Mouse (Mus musculus): ENCODE data around the gene Ntn5. TPM values are rescaled to one million over a fixed set of nuclear protein-coding genes. Genes with fewer than 3 reads are reported as not detected.

Ntn5 gene
- total RNA-seq, 2 experiments from 2014 or later = 0.15 TPM; not detected in 1

- intact Hi-C loops (cut with DNase I) = no loop called here
- DNase-seq = no peak
Measured at GRCm38 (mm10) chr7:45721234-45721571, 37.4 kb downstream of the Ntn5 start.

- no peak for DNase-seq
- intact Hi-C loops (cut with DNase I) = no loop called here
Measured at GRCm38 (mm10) chr7:45721642-45722347, 38.0 kb downstream of the Ntn5 start.

- intact Hi-C loops (cut with DNase I) = no loop called here
- no peak for DNase-seq
Measured at GRCm38 (mm10) chr7:45722348-45722713, 38.5 kb downstream of the Ntn5 start.

- intact Hi-C loops (cut with DNase I) = no loop called here
- no peak for DNase-seq
Measured at GRCm38 (mm10) chr7:45723301-45723700, 39.5 kb downstream of the Ntn5 start.

- intact Hi-C loops (cut with DNase I) = no loop called here
- no peak for DNase-seq
Measured at GRCm38 (mm10) chr7:45723781-45724180, 40.0 kb downstream of the Ntn5 start.

- intact Hi-C loops (cut with DNase I) = no loop called here
- DNase-seq = no peak
Measured at GRCm38 (mm10) chr7:45725151-45725550, 41.3 kb downstream of the Ntn5 start.

GRCm38 (mm10) chr7:45725713-45726112, 41.9 kb downstream of the Ntn5 start, which contains the start of gene Spaca4:
Gene Spaca4, minus strand, starts transcription at chr7:45725813.
- no peak for DNase-seq
- intact Hi-C loops (cut with DNase I) = no loop called here

- no peak for DNase-seq
- intact Hi-C loops (cut with DNase I) = no loop called here
Measured at GRCm38 (mm10) chr7:45726419-45726818, 42.6 kb downstream of the Ntn5 start.

GRCm38 (mm10) chr7:45727625-45728024, 43.8 kb downstream of the Ntn5 start:
- intact Hi-C loops (cut with DNase I) = no loop called here
- DNase-seq = no peak

- peak in 1 of 2 experiments; percentile 53 for DNase-seq
Measured at GRCm38 (mm10) chr7:45730727-45731431, 47.1 kb downstream of the Ntn5 start.

GRCm38 (mm10) chr7:45733477-45733876, 49.7 kb downstream of the Ntn5 start:
- DNase-seq = no peak
- intact Hi-C loops (cut with DNase I) = no loop called here

More at GRCm38 (mm10) chr7:45730727-45731431, 47.1 kb downstream of the Ntn5 start:
- intact Hi-C loops (cut with DNase I) = no loop called here

- peak; percentile 84 to 94 for DNase-seq
- intact Hi-C loops (cut with DNase I) = loop anchor here (1.0 kb wide), 3 partner anchors 62 to 270 kb away; no protein-coding TSS in a partner anchor
Measured at GRCm38 (mm10) chr7:45739162-45739763, 55.4 kb downstream of the Ntn5 start.

- no peak for DNase-seq
- intact Hi-C loops (cut with DNase I) = loop anchor here (1.0 kb wide), 3 partner anchors 61 to 269 kb away; no protein-coding TSS in a partner anchor
Measured at GRCm38 (mm10) chr7:45739820-45740219, 56.0 kb downstream of the Ntn5 start.

- no peak for DNase-seq
- intact Hi-C loops (cut with DNase I) = no loop called here
Measured at GRCm38 (mm10) chr7:45741308-45741707, 57.5 kb downstream of the Ntn5 start.

GRCm38 (mm10) chr7:45741777-45742176, 58.0 kb downstream of the Ntn5 start:
- intact Hi-C loops (cut with DNase I) = no loop called here
- no peak for DNase-seq

GRCm38 (mm10) chr7:45742338-45742737, 58.5 kb downstream of the Ntn5 start:
- DNase-seq = no peak
- intact Hi-C loops (cut with DNase I) = no loop called here

Other genes with a start within 250 kb of the Ntn5 start
- 10 to 100 TPM; 74.6 to 79.0 TPM for gene Gys1, start 249.2 kb upstream of the Ntn5 start, total RNA-seq (2021)
- gene Ruvbl2, start 245.9 kb upstream of the Ntn5 start, total RNA-seq (2021) = 10 to 100 TPM; 30.4 to 30.7 TPM
- gene Ftl1, start 224.1 kb upstream of the Ntn5 start, total RNA-seq (2021) = 100 to 1,000 TPM; 232 to 268 TPM
- gene Bax, start 217.1 kb upstream of the Ntn5 start, total RNA-seq (2021) = 10 to 100 TPM; 44.5 to 45.8 TPM
- not detected for gene Tulp2, start 202.1 kb upstream of the Ntn5 start, total RNA-seq (2021)
- 1 to 10 TPM; 2.2 to 2.5 TPM for gene Gm45808, start 197.2 kb upstream of the Ntn5 start, total RNA-seq (2021)
- gene Dhdh, start 195.2 kb upstream of the Ntn5 start, total RNA-seq (2021) = 1 to 10 TPM; 4.7 to 6.0 TPM
- gene Nucb1, start 173.6 kb upstream of the Ntn5 start, total RNA-seq (2021) = 100 to 1,000 TPM; 144 to 151 TPM
- gene Ppp1r15a, start 157.8 kb upstream of the Ntn5 start, total RNA-seq (2021) = 10 to 100 TPM; 24.5 to 45.4 TPM
- gene Plekha4, start 157.7 kb upstream of the Ntn5 start, total RNA-seq (2021) = 1 to 10 TPM; 4.1 to 5.6 TPM
- gene Hsd17b14, start 129.1 kb upstream of the Ntn5 start, total RNA-seq (2021) = under 1 TPM; 0.25 to 0.34 TPM
- gene Bcat2, start 113.9 kb upstream of the Ntn5 start, total RNA-seq (2021) = 10 to 100 TPM; 54.7 to 54.9 TPM
- not detected for gene Fgf21, start 68.5 kb upstream of the Ntn5 start, total RNA-seq (2021)
- not detected for gene Fut1, start 66.7 kb upstream of the Ntn5 start, total RNA-seq (2021)
- under 1 TPM; 0.22 to 0.65 TPM for gene Izumo1, start 62.2 kb upstream of the Ntn5 start, total RNA-seq (2021)
- 10 to 100 TPM; 51.9 to 52.4 TPM for gene Rasip1, start 56.5 kb upstream of the Ntn5 start, total RNA-seq (2021)
- 1 to 10 TPM; 7.5 to 8.5 TPM for gene Mamstr, start 44.0 kb upstream of the Ntn5 start, total RNA-seq (2021)
- under 1 TPM in 1 of 2 experiments, not detected in 1; 0.38 TPM for gene Fut2, start 17.6 kb upstream of the Ntn5 start, total RNA-seq (2021)
- under 1 TPM in 1 of 2 experiments, not detected in 1; 0.22 TPM for gene Sec1, start 10.4 kb downstream of the Ntn5 start, total RNA-seq (2021)
- gene Car11, start 15.8 kb downstream of the Ntn5 start, total RNA-seq (2021) = 1 to 10 TPM; 4.2 to 4.6 TPM
- gene Dbp, start 21.1 kb downstream of the Ntn5 start, total RNA-seq (2021) = 10 to 100 TPM; 22.7 to 29.8 TPM
- 100 to 1,000 TPM; 698 to 700 TPM for gene Rpl18, start 31.4 kb downstream of the Ntn5 start, total RNA-seq (2021)
- gene Sphk2, start 34.0 kb downstream of the Ntn5 start, total RNA-seq (2021) = 10 to 100 TPM; 17.4 to 20.1 TPM
- gene Fam83e, start 37.2 kb downstream of the Ntn5 start, total RNA-seq (2021) = under 1 TPM; 0.10 to 0.12 TPM
- gene Spaca4, start 41.8 kb downstream of the Ntn5 start, total RNA-seq (2021) = not detected
- gene Lmtk3, start 99.7 kb downstream of the Ntn5 start, total RNA-seq (2021) = under 1 TPM; 0.22 to 0.30 TPM
- gene Sult2b1, start 100.6 kb downstream of the Ntn5 start, total RNA-seq (2021) = not detected
- gene Cyth2, start 130.6 kb downstream of the Ntn5 start, total RNA-seq (2021) = 10 to 100 TPM; 91.1 to 95.1 TPM
- under 1 TPM; 0.69 to 0.74 TPM for gene Kcnj14, start 140.8 kb downstream of the Ntn5 start, total RNA-seq (2021)
- 10 to 100 TPM; 14.6 to 17.1 TPM for gene Grwd1, start 146.9 kb downstream of the Ntn5 start, total RNA-seq (2021)
- 100 to 1,000 TPM; 121 to 128 TPM for gene Kdelr1, start 188.8 kb downstream of the Ntn5 start, total RNA-seq (2021)
- gene Grin2d, start 194.4 kb downstream of the Ntn5 start, total RNA-seq (2021) = under 1 TPM; 0.55 to 0.77 TPM
- gene Syngr4, start 212.7 kb downstream of the Ntn5 start, total RNA-seq (2021) = under 1 TPM in 1 of 2 experiments, not detected in 1; 0.37 TPM
- gene Tmem143, start 212.9 kb downstream of the Ntn5 start, total RNA-seq (2021) = 10 to 100 TPM; 56.8 to 58.7 TPM
- 10 to 100 TPM; 37.0 to 44.5 TPM for gene Emp3, start 237.4 kb downstream of the Ntn5 start, total RNA-seq (2021)
- 1 to 10 TPM in 1 of 2 experiments, under 1 TPM in 1; 0.96 to 2.0 TPM for gene Ccdc114, start 240.1 kb downstream of the Ntn5 start, total RNA-seq (2021)